Mouse (Mus musculus) cerebellum, adult 2 months (tissue): ENCODE measurements around the gene Lsm11. TPM values are rescaled to one million over a fixed set of nuclear protein-coding genes. Genes with fewer than 3 reads are reported as not detected.

Experiments used
- DNase-seq, 2 experiments: peaks; one replicate each; pipeline ENCODE4 v3.0.0; 2021
- H3K27ac ChIP-seq: fragments of 200-500 bp; 2 replicates; pipeline ENCODE4 v1.5.1; 2012; ENCODE audit warnings: low read length, control low read depth, inconsistent platforms; ENCODE audit not compliant: insufficient read depth
- H3K27me3 ChIP-seq: fragments of 200-500 bp; 2 replicates; pipeline ENCODE4 v1.6.1; 2012; ENCODE audit warnings: inconsistent platforms, mild to moderate bottlenecking, low read length, moderate library complexity; ENCODE audit not compliant: control insufficient read depth, insufficient read depth
- H3K4me1 ChIP-seq: fragments of 200-500 bp; 2 replicates; pipeline ENCODE4 v1.6.1; 2011; ENCODE audit warnings: low read length; ENCODE audit not compliant: control insufficient read depth, insufficient read depth
- H3K4me3 ChIP-seq: fragments of 200-500 bp; replicated peaks from 2 replicates; pipeline ENCODE3; 2011; ENCODE audit warnings: mild to moderate bottlenecking, low read depth, low read length, control low read depth; ENCODE audit not compliant: insufficient read depth
- CTCF ChIP-seq: fragments of 200-500 bp; IDR thresholded peaks from 2 replicates; pipeline ENCODE4 v1.5.1; 2011; ENCODE audit warnings: low read depth, mild to moderate bottlenecking, control low read depth, low read length, moderate library complexity, borderline replicate concordance; ENCODE audit not compliant: insufficient read depth
- POLR2A ChIP-seq: fragments of 200-500 bp; IDR thresholded peaks from 2 replicates; pipeline ENCODE4 v1.6.1; 2011; ENCODE audit warnings: low read length, control low read depth, borderline replicate concordance; ENCODE audit not compliant: insufficient read depth
- WGBS: fragments of 180-500 bp; shearing (Covaris S2); methylation state at CpG from one replicate; pipeline ENCODE4 v1.1.7; 2018; 5-methylcytosine and 5-hydroxymethylcytosine counted together
- polyA plus RNA-seq: library from polyadenylated mRNA; depleted of rRNA; stranded (reverse); fragments of >200 nt; gene quantifications from 2 replicates; pipeline ENCODE4 v1.2.3, GENCODE M21; 2012

The Lsm11 gene
- polyA plus RNA-seq, 1 experiment = 20.8 TPM

DNA sequence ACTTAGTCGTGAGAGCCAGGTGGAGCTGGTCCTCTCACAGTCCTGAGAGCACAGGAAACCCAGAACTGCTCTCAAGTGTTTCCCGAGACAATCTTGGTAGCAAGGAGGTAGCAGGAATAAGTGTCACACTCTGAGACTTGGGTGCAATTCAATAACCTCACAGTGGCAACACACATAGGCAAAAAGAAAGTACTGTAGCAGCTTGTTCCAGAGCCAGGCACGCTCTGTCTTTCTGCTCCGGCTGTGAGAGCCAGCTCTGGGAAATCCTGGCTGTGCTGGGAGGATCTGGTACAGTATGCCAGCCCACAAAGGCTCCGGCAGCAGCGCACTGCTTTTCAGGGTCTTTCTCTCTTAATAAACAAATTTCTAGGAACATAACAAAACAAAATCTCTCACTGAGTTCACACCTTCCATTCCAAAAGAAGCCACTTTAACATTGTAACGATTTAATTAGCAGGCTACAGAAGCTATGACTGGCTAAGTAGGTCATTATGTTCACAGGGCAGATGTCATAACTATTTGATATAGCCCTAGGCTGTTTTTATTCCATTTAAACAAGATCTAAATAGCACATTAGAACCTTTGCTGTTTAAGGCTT is 1.5 kb downstream of the Lsm11 start:
- 9% methylated on average over 7 of the region's 7 CpGs for WGBS
- peak; percentile 41 to 42 for DNase-seq
- H3K4me1 ChIP-seq = 0 out of 2 replicates have a peak, but pooled peaks cover 6% of the 10 kb centered on the region
- H3K27ac ChIP-seq = no peak overlapping the region
- peak overlapping the region; percentile 85 for H3K4me3 ChIP-seq
- H3K27me3 ChIP-seq = no peaks in the 10 kb centered on the region
- TF ChIP-seq POLR2A (no peak), CTCF (no peak)

DNA sequence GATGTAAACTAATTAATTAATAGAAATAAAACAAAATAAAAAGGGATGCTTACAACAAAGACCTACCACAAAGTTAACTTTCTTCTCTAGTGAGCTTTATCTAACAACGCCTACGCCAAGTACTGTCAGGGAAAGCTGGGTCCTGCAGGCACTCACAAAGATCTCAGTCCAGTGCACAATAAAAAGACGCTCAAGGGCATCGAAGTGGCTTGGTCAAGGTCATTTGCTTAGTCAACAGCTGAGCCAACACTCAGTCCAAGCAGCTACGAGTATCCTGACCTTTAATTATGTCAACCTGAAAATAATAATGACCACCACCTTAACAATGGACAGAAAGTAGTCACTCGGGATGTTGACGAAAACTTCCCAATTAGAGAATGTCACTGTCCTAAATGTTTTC is 2.5 kb downstream of the Lsm11 start:
- Histone ChIP-seq H3K4me1 (0 out of 2 replicates have a peak, but pooled peaks cover 6% of the 10 kb centered on the region), H3K27ac (no peak overlapping the region), H3K27me3 (no peaks in the 10 kb centered on the region), H3K4me3 (no peak overlapping the region)
- DNase-seq = no peak
- TF ChIP-seq POLR2A = no peak
- no peak for TF ChIP-seq CTCF
- WGBS = 88% methylated on average over 7 of the region's 7 CpGs

DNA sequence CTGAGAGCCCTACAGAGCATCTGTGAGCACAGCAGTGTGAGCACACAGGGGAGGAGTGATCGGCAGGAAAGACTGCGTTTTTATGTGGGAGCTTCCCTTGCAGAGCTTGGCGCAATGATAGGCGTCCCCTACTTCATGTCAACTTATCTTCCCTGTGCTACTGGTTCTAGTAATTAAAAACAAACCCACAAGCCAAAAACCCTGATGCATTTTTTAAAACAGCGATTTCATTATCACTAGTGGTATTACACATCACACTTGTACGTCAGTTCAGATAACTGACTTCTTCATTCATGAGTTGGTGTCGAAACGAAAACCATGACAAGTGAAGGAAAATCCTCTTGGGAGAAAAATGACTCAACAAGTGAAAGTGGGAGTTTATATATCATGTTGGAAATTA is 5.8 kb downstream of the Lsm11 start:
- H3K4me1 ChIP-seq = 0 out of 2 replicates have a peak, but pooled peaks cover 6% of the 10 kb centered on the region
- 87% methylated on average over 8 of the region's 8 CpGs for WGBS
- DNase-seq = no peak
- H3K4me3 ChIP-seq = no peak overlapping the region
- no peaks in the 10 kb centered on the region for H3K27me3 ChIP-seq
- TF ChIP-seq POLR2A (no peak), CTCF (no peak)
- H3K27ac ChIP-seq = no peak overlapping the region

DNA sequence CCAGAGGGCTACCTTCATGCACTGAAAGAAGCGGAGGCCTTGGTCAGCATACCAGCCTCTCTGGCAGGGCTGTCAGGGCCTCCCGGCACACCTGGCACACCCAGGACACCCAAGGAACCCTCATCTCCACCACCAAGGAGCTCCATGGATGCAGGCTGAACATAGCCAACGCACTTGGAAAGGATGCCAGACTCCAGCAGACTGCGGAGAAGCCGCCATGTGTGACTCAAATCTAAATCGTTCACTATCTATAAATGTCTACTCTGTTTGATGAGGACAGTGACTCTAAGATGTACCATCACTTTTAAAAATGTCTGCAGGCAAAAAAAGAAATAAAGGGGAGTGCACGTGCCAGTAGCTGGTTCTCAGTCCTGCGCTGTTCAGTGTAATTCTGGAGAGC is 7.3 kb downstream of the Lsm11 start:
- H3K27me3 ChIP-seq = no peaks in the 10 kb centered on the region
- no peak overlapping the region for H3K27ac ChIP-seq
- no peak for DNase-seq
- 87% methylated on average over 8 of the region's 8 CpGs for whole genome bisulfite sequencing
- no peak overlapping the region for H3K4me3 ChIP-seq
- no peaks in the 10 kb centered on the region for H3K4me1 ChIP-seq
- TF ChIP-seq CTCF (no peak), POLR2A (no peak)

DNA sequence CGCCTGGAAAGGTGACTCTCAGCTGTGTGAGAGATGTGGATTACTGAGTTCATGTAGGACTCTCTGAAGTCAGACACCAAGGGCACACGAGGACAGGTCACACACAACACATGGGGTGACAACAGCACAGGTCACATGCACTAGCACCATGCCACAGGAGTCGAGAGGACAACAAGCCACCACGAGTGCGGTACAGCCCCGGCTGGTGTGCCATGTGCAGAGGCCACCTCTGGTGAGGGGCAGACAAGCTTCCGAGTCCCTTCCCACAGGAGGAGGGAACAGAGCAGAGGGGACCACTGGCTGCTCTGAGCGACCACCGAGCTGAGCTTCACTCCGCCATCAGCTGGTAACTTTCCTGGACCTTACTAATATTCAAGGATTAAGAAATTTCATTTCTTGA is 12.0 kb downstream of the Lsm11 start:
- H3K4me1 ChIP-seq = no peaks in the 10 kb centered on the region

DNA sequence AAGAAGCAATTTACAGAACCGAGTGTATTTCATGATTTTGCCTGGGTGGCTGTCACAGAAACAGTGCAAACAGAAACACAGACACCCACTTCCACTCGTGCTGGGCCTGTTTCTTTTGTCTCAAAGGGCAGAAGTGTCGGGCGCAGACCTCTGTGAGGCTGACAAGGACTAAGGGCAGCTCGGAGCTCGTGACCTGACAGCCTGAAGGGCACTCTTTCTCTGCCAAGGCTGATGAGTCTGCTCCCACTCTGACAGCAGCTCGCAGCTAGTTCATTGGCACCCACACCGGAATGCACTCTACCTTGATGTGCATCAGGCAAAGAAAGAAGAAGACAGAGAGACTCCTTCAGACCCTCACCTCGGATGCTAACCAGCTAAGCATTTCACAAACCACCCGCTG is 15.2 kb downstream of the Lsm11 start:
- no peak overlapping the region for H3K4me3 ChIP-seq
- no peaks in the 10 kb centered on the region for H3K4me1 ChIP-seq
- TF ChIP-seq POLR2A = no peak
- DNase-seq = no peak
- no peaks in the 10 kb centered on the region for H3K27me3 ChIP-seq
- H3K27ac ChIP-seq = no peak overlapping the region
- 79% methylated on average over 10 of the region's 10 CpGs for WGBS

More for the DNA sequence above, 12.0 kb downstream of the Lsm11 start:
- 90% methylated on average over 10 of the region's 10 CpGs for WGBS
- H3K27ac ChIP-seq = no peak overlapping the region
- H3K27me3 ChIP-seq = no peaks in the 10 kb centered on the region
- DNase-seq = no peak
- no peak for TF ChIP-seq POLR2A
- no peak for TF ChIP-seq CTCF
- no peak overlapping the region for H3K4me3 ChIP-seq

DNA sequence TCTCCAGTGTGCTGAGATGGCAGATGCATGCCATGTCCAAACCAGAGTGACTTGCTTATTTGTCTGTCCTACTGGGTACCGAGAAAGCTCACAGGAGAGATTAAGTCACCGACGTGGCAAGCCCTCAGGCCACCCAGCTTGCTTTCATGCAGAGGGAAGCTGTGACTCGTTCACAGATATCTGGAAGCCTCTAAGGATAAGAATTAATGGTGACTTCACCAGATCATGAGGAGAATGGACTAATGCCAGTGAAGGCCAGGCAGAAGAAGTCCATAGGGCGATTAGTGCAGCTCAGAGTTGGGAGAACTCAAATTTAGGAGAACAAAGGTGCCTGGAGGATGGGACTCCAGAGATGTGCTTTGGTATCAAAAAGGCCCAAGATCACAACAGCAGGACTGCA is 17.3 kb downstream of the Lsm11 start:
- H3K4me3 ChIP-seq = no peak overlapping the region
- no peaks in the 10 kb centered on the region for H3K27me3 ChIP-seq
- H3K27ac ChIP-seq = no peak overlapping the region
- 60% methylated on average over 5 of the region's 5 CpGs for WGBS
- H3K4me1 ChIP-seq = no peaks in the 10 kb centered on the region
- no peak for DNase-seq
- TF ChIP-seq POLR2A (no peak), CTCF (no peak)

DNA sequence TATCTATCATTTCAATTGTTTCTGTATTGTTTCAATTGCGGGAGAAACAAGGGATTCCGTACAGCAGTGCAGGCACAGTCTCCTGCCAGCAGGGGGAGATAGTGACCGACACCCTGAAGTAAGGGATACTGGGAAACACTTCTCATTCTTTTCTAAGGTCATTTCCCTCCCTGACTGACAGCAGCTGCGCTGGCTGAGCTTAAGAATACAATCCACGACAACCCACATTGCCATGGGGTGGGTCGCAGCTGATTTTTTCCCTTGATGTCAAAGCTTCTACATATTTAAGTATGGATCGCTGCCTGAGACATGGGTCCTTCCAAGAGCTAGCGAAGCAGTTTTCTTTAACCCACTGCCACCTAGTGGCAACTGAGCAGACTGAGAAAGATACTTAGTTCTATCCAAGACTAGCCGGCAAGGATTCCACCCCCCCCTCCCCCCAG is 18.1 kb downstream of the Lsm11 start:
- Histone ChIP-seq H3K4me3 (peak overlapping the region; percentile 93), H3K27ac (no peak overlapping the region), H3K27me3 (no peaks in the 10 kb centered on the region), H3K4me1 (no peaks in the 10 kb centered on the region)
- TF ChIP-seq CTCF (peak; percentile 80), POLR2A (no peak)
- WGBS = under 1% methylated on average over 9 of the region's 9 CpGs
- DNase-seq = peak; percentile 77 to 82
